Mouse (Mus musculus) stomach, embryonic 14.5 days (tissue): Measurements from ENCODE around the gene Tent5c. TPM values are rescaled to one million over a fixed set of nuclear protein-coding genes. Genes with fewer than 3 reads are reported as not detected.
"Not testable (repeated sequence)": the region's sequence is repeated elsewhere in the genome, so short reads cannot be mapped to it uniquely, and the experiment has no call there.

Experiments used
- ATAC-seq: fragments of 200-750 bp; cut with Nextera tagmentation; 2 replicates; pipeline ENCODE4 v1.8.0; 2017; ENCODE audit warnings: low read depth, moderate TSS enrichment; ENCODE audit not compliant: insufficient number of reproducible peaks, insufficient read depth, low FRiP score
- H3K27ac ChIP-seq: fragments of 300-500 bp; sonication (generic); 2 replicates; pipeline ENCODE4 v1.5.1; 2014; ENCODE audit warnings: mild to moderate bottlenecking, low read length, moderate library complexity, mixed read lengths
- H3K27me3 ChIP-seq: fragments of 300-500 bp; sonication (generic); 2 replicates; pipeline ENCODE4 v1.6.1; 2014; ENCODE audit warnings: low read length, control low read depth, mixed read lengths; ENCODE audit not compliant: control insufficient read depth, insufficient read depth
- H3K36me3 ChIP-seq: fragments of 300-500 bp; sonication (generic); 2 replicates; pipeline ENCODE4 v1.6.1; 2014; ENCODE audit warnings: mild to moderate bottlenecking, control low read depth, low read length, moderate library complexity, mixed read lengths; ENCODE audit not compliant: control insufficient read depth, insufficient read depth
- H3K4me1 ChIP-seq: fragments of 300-500 bp; sonication (generic); 2 replicates; pipeline ENCODE4 v1.6.1; 2014; ENCODE audit warnings: low read length, control low read depth, mixed read lengths; ENCODE audit not compliant: control insufficient read depth, insufficient read depth
- H3K4me2 ChIP-seq: fragments of 300-500 bp; sonication (generic); replicated peaks from 2 replicates; pipeline ENCODE4 v1.6.1; 2014; ENCODE audit warnings: low read depth, low read length, control low read depth
- H3K4me3 ChIP-seq: fragments of 300-500 bp; sonication (generic); 2 replicates; pipeline ENCODE4 v1.5.1; 2014; ENCODE audit warnings: low read depth, low read length, control low read depth
- H3K9ac ChIP-seq: fragments of 300-500 bp; sonication (generic); replicated peaks from 2 replicates; pipeline ENCODE4 v1.6.1; 2014; ENCODE audit warnings: low read depth, mild to moderate bottlenecking, control low read depth, low read length, moderate library complexity, mixed read lengths
- H3K9me3 ChIP-seq: fragments of 300-500 bp; sonication (generic); 2 replicates; pipeline ENCODE4 v1.6.1; 2016; ENCODE audit warnings: low read depth, low read length, control low read depth; ENCODE audit not compliant: control insufficient read depth
- WGBS: fragments of 180-500 bp; shearing (Covaris S2); extraction: QIAGEN DNeasy Blood & Tissue Kit; methylation state at CpG from one replicate; pipeline ENCODE4 v1.1.7; 2014; 5-methylcytosine and 5-hydroxymethylcytosine counted together
- polyA plus RNA-seq: library from polyadenylated mRNA; unstranded; fragments of >200 nt; fragmentation: Nextera tagmentation; extraction: Ambion mirVana; gene quantifications from 2 replicates; pipeline ENCODE4 v1.2.1, GENCODE M21; 2014

The Tent5c gene
- polyA plus RNA-seq, 1 experiment from 2014 or later: 4.8 TPM

DNA sequence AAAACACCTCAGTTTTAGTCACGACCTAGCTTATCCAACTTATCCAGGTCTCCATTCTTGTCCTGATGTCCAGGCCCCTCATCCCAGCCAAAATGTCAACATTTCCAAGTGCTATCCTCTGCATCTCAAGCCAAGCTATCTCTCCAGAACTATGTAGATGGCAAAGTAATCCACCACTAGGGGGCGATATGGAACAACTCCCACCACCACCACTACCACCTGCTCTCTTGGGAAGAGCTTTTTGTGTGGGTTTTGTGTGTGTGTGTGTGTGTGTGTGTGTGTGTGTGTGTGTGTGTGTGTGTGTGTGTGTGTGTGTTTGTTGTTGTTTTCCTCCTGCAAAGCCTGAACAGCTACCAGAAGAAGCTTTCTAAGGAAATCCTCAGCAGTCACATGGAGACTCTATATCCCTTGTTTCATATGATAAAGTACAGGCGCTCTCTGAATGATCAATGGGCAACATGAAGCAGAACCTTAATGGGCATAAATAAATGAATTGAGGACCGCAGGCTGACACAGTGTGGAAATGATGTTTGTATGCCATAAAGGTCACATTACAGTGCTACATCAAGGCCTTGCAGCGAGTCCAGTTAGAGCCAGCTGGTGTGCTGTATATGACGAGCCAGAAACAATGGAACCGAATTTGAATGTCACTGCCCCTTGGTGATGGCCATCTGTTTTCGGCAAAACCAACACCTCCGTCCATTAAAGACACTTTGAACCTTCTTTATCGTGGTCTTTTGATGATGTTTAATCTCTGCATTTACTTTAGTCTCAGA is 66.5 kb downstream of the Tent5c start:
- H3K4me3 ChIP-seq: no peak overlapping the region
- 61% methylated on average over 10 of the region's 10 CpGs for WGBS
- no peaks in the 10 kb centered on the region for H3K27me3 ChIP-seq
- H3K4me2 ChIP-seq: no peak overlapping the region
- no peaks in the 10 kb centered on the region for H3K4me1 ChIP-seq
- H3K9me3 ChIP-seq: no peaks in the 10 kb centered on the region
- no peak for ATAC-seq
- H3K9ac ChIP-seq: no peak overlapping the region
- no peak overlapping the region for H3K27ac ChIP-seq
- H3K36me3 ChIP-seq: no peaks in the 10 kb centered on the region

- ATAC-seq: no peak
- H3K36me3 ChIP-seq: no peaks in the 10 kb centered on the region
- H3K27ac ChIP-seq: no peak overlapping the region
- WGBS: 82% methylated on average over 6 of the region's 6 CpGs
- H3K4me2 ChIP-seq: no peak overlapping the region
- H3K4me3 ChIP-seq: no peak overlapping the region
- H3K9ac ChIP-seq: no peak overlapping the region
- H3K27me3 ChIP-seq: no peaks in the 10 kb centered on the region
- H3K9me3 ChIP-seq: no peaks in the 10 kb centered on the region
- H3K4me1 ChIP-seq: no peaks in the 10 kb centered on the region
Measured at GRCm38 (mm10) chr3:100421354-100421753, 67.8 kb downstream of the Tent5c start.

- H3K36me3 ChIP-seq: no peaks in the 10 kb centered on the region
- ATAC-seq: no peak
- no peak overlapping the region for H3K4me2 ChIP-seq
- H3K9me3 ChIP-seq: no peaks in the 10 kb centered on the region
- WGBS: 64% methylated on average over 5 of the region's 5 CpGs
- no peaks in the 10 kb centered on the region for H3K4me1 ChIP-seq
- no peak overlapping the region for H3K9ac ChIP-seq
- H3K27me3 ChIP-seq: no peaks in the 10 kb centered on the region
- H3K27ac ChIP-seq: no peak overlapping the region
- no peak overlapping the region for H3K4me3 ChIP-seq
Measured at GRCm38 (mm10) chr3:100420691-100421056, 68.5 kb downstream of the Tent5c start.

GRCm38 (mm10) chr3:100419962-100420690 is 69.0 kb downstream of the Tent5c start:
- no peak overlapping the region for H3K9ac ChIP-seq
- H3K27me3 ChIP-seq: no peaks in the 10 kb centered on the region
- no peak overlapping the region for H3K27ac ChIP-seq
- H3K9me3 ChIP-seq: no peaks in the 10 kb centered on the region
- H3K36me3 ChIP-seq: no peaks in the 10 kb centered on the region
- no peak for ATAC-seq
- 78% methylated on average over 10 of the region's 10 CpGs for WGBS
- H3K4me1 ChIP-seq: no peaks in the 10 kb centered on the region
- no peak overlapping the region for H3K4me3 ChIP-seq
- H3K4me2 ChIP-seq: no peak overlapping the region

GRCm38 (mm10) chr3:100418387-100418786 is 70.7 kb downstream of the Tent5c start:
- WGBS: 32% methylated on average over 1 of the region's 1 CpGs

GRCm38 (mm10) chr3:100417772-100418311 is 71.3 kb downstream of the Tent5c start:
- Histone ChIP-seq H3K4me3 (no peak overlapping the region), H3K9me3 (no peaks in the 10 kb centered on the region), H3K9ac (no peak overlapping the region), H3K27ac (no peak overlapping the region), H3K4me2 (no peak overlapping the region), H3K4me1 (no peaks in the 10 kb centered on the region), H3K27me3 (no peaks in the 10 kb centered on the region), H3K36me3 (no peaks in the 10 kb centered on the region)
- WGBS: 52% methylated on average over 10 of the region's 10 CpGs
- ATAC-seq: no peak

More at GRCm38 (mm10) chr3:100418387-100418786, 70.7 kb downstream of the Tent5c start:
- Histone ChIP-seq H3K4me2 (no peak overlapping the region), H3K9me3 (no peaks in the 10 kb centered on the region), H3K36me3 (no peaks in the 10 kb centered on the region), H3K27ac (no peak overlapping the region), H3K4me3 (no peak overlapping the region), H3K9ac (no peak overlapping the region), H3K4me1 (no peaks in the 10 kb centered on the region), H3K27me3 (no peaks in the 10 kb centered on the region)
- ATAC-seq: no peak

DNA sequence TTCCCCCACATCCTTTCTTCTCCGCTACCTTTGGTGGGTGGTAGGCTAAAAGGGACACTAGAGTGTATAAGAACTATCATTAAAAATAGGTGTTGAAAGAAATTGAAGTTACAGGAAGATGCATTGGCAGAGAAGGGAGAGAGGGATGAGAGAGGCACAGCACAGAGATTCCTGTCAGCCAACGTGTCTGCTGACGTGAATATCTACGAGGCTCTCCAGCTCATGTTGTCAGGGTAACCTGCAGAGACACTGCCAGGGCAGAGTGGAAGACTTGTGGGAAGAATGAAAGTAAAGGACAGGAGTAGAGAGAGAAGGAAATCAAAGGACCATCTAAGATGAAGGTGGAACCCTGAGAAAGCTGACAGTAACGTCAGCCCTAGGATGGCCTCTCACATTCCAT is 73.5 kb downstream of the Tent5c start:
- Histone ChIP-seq H3K36me3 (no peaks in the 10 kb centered on the region), H3K4me3 (no peak overlapping the region), H3K4me1 (no peaks in the 10 kb centered on the region), H3K4me2 (no peak overlapping the region), H3K27me3 (no peaks in the 10 kb centered on the region), H3K9ac (no peak overlapping the region), H3K27ac (no peak overlapping the region), H3K9me3 (no peaks in the 10 kb centered on the region)
- 65% methylated on average over 5 of the region's 5 CpGs for WGBS
- no peak for ATAC-seq

DNA sequence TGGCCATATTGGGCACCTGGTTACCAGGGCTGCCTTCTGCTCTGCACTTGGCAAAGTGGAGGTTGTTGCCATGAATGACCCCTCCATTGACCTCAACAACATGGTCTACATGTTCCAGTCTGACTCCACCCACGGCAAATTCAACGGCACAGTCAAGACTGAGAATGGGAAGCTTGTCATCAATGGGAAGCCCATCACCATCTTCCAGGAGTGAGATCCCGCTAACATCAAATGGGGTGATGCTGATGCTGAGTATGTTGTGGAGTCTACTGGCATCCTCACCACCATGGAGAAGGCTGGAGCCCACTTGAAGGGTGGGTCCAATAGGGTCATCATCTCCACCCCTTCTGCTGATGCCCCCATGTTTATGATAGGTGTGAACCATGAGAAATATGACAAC is 75.5 kb downstream of the Tent5c start:
- H3K27ac ChIP-seq, H3K9me3 ChIP-seq, H3K4me2 ChIP-seq, H3K4me3 ChIP-seq, H3K36me3 ChIP-seq, ATAC-seq, H3K4me1 ChIP-seq, H3K9ac ChIP-seq, H3K27me3 ChIP-seq: not testable (repeated sequence)
- WGBS: 92% methylated on average over 3 of the region's 3 CpGs
